Mouse (Mus musculus) liver, postnatal 0 days (tissue): Measurements from ENCODE around the gene Gper1.

ENCODE experiments used
- CTCF ChIP-seq: sonication (generic); IDR thresholded peaks from 2 replicates; pipeline ENCODE4 v1.5.1; 2016; ENCODE audit warnings: antibody characterized with exemption, low read depth
- EP300 ChIP-seq: IDR thresholded peaks from 2 replicates; pipeline ENCODE4 v1.6.1; 2016; ENCODE audit warnings: antibody characterized with exemption, low read depth, mild to moderate bottlenecking

- TF ChIP-seq CTCF (no peak), EP300 (no peak)
Observed at GRCm38 (mm10) chr5:139440451-139440850, 17.5 kb downstream of the Gper1 start.
